Mouse (Mus musculus) layer of hippocampus, adult 2 months (tissue): ENCODE data around the gene Ankmy1. TPM values are rescaled to one million over a fixed set of nuclear protein-coding genes. Genes with fewer than 3 reads are reported as not detected.
A peak's percentile ranks its signal among the peaks of the same experiment; 100 is the strongest.

Experiments used
- DNase-seq, 2 experiments: peaks; one replicate each; pipeline ENCODE4 v3.0.0; 2022; ENCODE audit warnings: low spot score in 2 of 2
- H3K27ac ChIP-seq: fragments of 200-600 bp; 2 replicates; pipeline ENCODE4 v1.8.1; 2022
- H3K4me3 ChIP-seq: fragments of 200-600 bp; 2 replicates; pipeline ENCODE4 v1.8.1; 2022; ENCODE audit warnings: mild to moderate bottlenecking
- CTCF ChIP-seq: fragments of 200-600 bp; conservative IDR thresholded peaks from 2 replicates; pipeline ENCODE4 v1.8.1; 2022; ENCODE audit warnings: antibody characterized with exemption, mild to moderate bottlenecking, moderate library complexity
- total RNA-seq, 2 experiments: library from RNA; stranded (reverse); gene quantifications; 2 replicates each; pipeline ENCODE4 v1.2.3; 2021

Gene Ankmy1
- total RNA-seq, 2 experiments from 2014 or later: 0.17 to 0.26 TPM

DNA sequence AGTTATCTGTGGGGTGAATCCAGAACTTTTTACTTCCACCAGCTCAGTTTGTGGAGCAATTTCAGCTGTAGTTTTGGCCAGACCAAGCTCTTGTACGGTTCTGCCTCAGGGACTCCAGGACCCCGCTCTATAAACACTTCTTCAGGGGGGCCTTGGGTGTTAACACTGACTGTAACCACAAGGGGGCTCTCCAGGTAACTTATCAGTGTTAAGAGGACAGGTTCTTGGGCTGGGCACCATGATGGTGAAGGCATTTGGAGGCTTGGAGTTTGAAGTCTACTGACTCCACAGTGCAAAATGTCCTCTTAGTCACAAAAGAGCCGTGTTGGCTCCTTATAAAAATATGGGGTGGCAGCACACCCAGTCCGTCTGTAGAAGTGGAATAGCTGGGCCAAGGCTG, 6.4 kb upstream of the Ankmy1 start:
- no peak for DNase-seq
- H3K27ac ChIP-seq: peak overlapping the region; percentile 94; the same call in 1 of the 2 replicates
- H3K4me3 ChIP-seq: no peak overlapping the region
- TF ChIP-seq CTCF: peak; percentile 72

DNA sequence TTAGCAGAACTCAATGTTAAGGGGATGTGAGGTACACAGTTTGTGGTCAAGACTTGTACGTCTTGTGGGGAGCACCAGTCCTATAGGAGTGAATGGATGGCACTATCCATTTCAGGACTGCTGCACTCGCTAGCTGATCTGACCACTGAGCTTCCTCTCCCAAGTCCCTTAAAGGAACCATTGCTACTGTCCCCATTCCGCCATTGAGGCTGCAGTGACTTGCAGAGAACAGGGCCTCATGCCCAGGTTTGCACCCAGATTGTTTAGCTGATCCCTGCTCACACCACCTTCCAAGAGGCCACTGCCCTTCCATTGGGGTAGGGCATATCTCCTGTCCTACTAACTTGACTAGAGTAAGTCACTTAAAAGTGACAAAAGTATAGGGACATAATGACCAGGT, 6.0 kb upstream of the Ankmy1 start:
- H3K27ac ChIP-seq: no peak overlapping the region
- H3K4me3 ChIP-seq: no peak overlapping the region
- DNase-seq: no peak
- no peak for TF ChIP-seq CTCF

DNA sequence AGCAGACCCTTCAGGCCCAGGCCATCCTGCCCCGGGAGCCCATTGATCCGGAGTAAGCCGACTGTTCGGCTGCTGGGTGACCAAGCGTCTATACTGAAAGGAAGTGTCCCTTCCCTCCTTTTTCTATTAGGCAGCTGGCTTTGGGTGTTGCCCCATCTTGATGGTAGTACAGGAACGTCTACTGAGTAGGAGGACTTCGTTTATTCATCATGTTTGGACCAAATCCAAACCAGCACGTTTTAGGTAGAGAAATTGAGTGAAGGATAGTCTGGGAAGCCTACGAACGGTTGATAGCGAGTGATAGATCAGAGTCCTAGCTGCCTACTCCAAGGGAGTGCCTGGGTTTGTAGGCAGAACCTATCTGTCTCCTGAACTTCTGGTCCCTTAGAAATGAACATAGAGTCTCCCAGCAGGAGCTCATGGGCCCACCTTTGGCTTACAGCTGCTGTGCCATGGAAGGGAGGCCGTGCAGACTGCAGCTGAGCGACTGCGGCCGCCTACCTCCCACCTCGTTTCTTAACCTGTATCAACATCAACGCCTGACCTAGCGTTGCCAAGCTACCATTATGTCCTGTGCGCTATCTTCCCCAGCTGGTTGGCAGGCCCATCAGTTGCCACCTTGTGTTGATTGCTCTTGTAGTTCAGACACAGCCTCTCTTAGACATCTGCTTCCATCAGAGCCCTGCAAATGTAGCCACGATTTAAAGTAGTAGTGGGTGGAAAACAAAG, 5.1 kb upstream of the Ankmy1 start:
- peak overlapping the region; percentile 91 for H3K4me3 ChIP-seq
- peak overlapping the region; percentile 97 for H3K27ac ChIP-seq
- no peak for TF ChIP-seq CTCF
- no peak for DNase-seq

DNA sequence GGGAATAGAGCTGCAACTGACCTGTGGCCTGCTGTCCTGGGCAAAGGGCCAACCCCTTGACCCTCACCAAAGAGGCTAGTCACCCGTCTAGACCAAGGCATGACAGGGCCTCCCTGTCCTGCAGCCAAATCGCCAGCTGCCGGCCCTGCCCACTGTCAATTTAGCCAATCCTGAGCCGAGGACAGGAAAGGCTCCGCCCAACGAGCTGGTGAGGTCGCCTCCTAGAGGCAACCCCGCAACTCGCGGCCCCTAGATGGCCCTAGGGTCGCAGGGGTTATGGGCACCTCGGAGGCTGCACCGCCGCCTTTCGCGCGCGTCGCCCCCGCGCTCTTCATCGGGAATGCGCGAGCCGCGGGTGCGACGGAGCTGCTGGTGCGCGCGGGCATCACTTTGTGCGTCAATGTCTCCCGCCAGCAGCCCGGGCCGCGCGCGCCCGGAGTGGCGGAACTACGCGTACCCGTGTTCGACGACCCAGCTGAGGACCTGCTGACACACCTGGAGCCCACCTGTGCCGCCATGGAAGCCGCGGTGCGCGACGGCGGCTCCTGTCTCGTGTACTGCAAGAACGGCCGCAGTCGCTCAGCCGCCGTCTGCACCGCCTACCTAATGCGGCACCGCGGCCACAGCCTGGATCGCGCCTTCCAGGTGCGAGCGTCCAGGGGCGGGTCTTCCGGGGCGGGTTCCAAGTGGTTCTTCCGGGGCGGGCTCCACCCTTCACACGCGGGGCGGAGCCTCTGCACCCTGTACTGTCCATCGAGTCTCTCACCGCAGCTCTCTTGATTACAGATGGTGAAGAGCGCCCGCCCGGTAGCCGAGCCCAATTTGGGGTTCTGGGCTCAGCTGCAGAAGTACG, 4.3 kb upstream of the Ankmy1 start, which contains the start of gene Dusp28:
Gene Dusp28 (plus strand): TSS at position 203 of the 853 bp plus-strand sequence.
- TF ChIP-seq CTCF: peak; percentile 78
- H3K4me3 ChIP-seq: peak within 1 kb of the TSS; percentile 91
- peak; percentile 80 to 86 for DNase-seq
- peak within 1 kb of the TSS; percentile 97 for H3K27ac ChIP-seq

DNA sequence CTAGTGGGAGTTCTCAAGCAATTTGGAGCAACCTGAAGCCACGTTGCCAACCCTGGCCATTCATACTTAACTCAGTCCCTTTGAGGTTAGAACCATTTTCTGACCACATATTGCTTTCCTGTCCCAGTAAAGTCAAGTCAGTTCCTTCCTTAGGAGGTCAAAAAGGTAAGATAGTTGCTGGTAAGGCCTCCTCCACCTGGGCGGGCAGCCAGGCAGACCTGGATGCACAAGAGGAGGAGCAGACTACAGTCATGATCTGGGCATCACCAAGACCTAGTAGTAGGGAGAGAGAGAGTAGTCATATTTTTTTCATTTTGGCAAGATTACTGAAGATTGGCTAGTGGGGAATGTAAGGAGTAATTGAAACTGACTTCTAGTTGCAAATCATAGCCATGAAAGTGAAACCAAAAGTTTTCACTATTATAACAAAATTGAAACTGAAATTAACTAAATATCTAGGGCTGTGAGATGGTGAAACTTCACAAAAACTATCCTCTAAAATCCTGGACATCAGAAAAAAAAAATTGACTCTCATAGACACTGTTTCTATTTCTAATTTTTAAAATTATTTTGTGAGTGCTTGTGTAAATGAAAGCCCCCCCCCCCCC, 3.1 kb upstream of the Ankmy1 start:
- DNase-seq: no peak
- TF ChIP-seq CTCF: no peak
- no peak overlapping the region for H3K27ac ChIP-seq
- no peak overlapping the region for H3K4me3 ChIP-seq

DNA sequence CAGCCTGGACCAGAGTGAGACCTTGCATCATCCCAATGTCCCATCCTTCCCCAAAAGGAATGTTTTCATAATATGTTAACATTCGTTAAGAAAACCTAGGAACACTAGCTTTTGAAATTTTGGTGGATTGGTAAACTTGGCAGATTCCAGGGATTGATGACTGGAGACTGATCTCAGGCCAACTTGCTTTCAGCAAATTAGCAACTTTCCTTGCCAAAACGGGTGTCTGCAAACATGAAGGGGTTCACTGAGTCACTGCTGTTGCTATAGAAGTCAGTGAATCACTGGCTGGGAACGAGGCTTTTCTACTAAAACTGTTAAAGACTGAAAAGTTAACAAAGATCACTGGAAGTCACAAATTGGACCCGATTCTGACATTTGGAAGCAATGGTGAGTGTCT, 921 bp upstream of the Ankmy1 start:
- TF ChIP-seq CTCF: no peak
- DNase-seq: peak; percentile 39 to 61
- Histone ChIP-seq H3K27ac (peak overlapping the region; percentile 61), H3K4me3 (no peak overlapping the region)

DNA sequence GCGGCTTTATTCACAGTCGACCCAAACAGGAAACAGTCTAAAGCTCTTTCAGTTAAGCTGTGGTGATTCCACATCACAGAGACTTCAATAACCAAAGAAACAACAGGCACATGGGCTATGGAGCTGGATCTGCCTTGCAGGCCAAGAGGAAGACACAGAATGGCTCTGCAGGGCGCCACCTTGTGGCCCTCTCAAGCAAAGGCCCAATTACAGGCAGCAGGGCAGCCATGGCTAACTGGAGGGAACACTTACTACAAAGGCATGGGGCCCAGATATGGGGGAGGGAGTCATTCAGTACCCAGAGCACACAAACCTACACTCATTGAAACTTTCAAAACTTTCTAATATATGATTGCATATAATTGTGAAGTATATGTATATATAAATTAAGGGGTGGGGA, 7.6 kb downstream of the Ankmy1 start:
- H3K27ac ChIP-seq: no peak overlapping the region

DNA sequence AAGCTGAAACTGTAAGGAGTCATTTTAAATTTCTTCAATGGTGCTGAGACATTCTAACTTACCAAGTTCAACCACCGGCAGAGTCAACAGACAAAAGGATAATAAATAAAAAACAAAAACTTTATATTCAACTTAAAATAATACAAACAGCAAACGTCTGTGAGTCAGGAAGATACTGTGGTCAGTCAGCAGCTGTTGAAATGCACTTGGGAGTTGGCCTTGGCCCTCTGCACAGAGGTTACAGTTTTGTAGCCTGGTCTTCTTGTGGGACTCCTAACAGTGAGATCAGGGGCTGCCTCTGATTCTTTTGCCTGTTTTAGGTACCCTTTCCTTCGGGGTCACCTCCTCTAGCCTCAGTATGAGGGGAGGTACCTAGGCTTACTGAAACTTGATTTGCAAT, 8.8 kb downstream of the Ankmy1 start:
- TF ChIP-seq CTCF: no peak
- no peak overlapping the region for H3K4me3 ChIP-seq
- no peak for DNase-seq
- H3K27ac ChIP-seq: no peak overlapping the region

More for the DNA sequence above, 7.6 kb downstream of the Ankmy1 start:
- DNase-seq: peak; percentile 83 to 84
- H3K4me3 ChIP-seq: no peak overlapping the region
- TF ChIP-seq CTCF: peak; percentile 97

DNA sequence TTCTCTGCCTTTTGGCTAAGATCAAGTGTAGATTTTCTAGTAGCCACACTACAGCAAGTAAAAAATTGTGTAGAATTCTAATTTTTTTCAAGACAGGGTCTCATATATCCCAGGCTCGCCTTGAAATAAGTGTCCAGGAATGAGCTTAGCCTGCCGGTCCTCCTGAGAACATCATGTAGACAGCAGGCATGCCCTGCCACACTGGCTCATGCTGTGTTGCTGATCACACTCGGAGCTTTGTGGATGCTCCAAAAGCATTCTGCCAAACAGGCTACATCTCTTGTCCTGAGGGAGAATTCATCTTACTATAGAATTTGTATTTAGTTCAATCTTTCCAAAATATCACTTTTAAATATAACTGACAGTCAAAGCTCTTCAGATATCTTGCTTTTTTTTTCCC, 9.9 kb downstream of the Ankmy1 start:
- Histone ChIP-seq H3K4me3 (no peak overlapping the region), H3K27ac (no peak overlapping the region)
- no peak for TF ChIP-seq CTCF
- DNase-seq: no peak

DNA sequence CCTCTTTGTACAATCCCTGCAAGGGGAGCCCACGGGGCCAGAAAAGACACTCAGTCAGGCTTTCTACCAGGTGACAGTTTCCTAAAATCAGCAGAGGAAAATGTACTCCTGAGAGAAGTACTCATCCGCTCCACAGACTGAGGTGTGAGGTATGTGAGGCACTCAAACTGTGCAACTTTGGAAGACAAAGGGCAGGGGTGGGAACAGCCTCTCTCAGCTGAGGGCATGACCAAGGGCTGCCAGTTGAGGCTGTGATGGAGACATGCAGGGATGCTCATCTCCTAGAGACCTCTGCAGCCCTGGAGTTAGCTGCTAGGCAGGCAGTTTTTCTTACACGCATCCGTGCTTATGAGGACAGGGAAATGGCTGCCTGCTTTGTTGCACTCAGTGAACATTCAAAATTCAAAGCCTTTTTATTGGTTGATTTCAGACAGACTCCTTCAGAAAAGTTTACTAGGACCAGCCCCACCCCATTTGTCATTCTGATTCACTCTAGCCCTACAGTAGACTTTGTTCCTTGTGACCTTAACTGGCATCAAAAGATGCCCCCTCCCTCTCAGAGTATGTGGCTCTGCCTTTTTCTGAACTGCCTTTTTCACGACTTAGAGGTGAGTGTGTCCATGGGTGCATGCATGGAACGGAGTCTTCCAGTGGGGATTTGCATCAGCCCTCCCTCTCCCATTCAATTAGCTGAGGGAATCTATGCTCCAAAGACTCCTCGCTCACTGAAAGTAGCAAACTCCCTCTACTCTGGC, 13.6 kb downstream of the Ankmy1 start:
- no peak for TF ChIP-seq CTCF

DNA sequence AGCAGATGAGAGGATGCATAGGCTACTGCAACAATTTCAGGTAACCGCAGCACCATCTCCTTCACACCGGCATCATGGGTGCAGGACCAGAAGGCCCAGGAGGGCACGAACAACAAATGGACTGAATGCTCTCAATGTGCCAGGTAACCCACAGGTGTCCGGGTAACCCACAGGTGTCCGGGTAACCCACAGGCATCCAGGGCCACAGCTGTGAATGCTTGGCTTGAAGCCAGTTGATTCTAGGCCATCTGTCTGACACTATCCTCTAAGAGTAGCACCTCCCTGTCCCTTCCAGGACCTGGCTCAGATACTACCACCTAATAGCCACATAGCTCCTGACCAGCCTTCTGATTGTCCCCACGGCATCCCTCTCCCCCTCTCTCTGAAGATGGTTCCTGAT, 20.7 kb downstream of the Ankmy1 start:
- H3K27ac ChIP-seq: no peak overlapping the region
- no peak for TF ChIP-seq CTCF
- no peak overlapping the region for H3K4me3 ChIP-seq
- no peak for DNase-seq

More for the DNA sequence above, 13.6 kb downstream of the Ankmy1 start:
- Histone ChIP-seq H3K4me3 (no peak overlapping the region), H3K27ac (no peak overlapping the region)
- no peak for DNase-seq

DNA sequence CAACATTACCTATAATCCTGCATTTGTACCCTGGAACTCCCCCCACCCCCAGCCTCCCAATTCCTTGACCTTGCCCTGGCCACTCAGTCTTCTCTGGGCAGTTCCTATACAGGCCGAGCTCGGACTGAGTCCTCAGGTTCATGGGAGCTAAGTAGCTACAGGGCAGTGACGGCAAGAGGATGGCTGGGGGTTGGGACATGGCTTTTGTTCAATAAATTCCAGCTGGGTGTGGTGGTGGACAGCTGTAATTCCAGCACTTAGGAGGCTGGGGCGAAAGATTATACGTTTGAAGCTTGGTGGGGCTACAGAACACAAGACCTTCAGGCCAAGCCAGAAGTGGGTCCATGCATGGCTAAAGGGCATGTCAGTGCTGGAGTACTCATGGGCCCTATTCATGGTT, 22.6 kb downstream of the Ankmy1 start:
- no peak overlapping the region for H3K4me3 ChIP-seq
- no peak overlapping the region for H3K27ac ChIP-seq
- no peak for TF ChIP-seq CTCF
- no peak for DNase-seq
